Mouse (Mus musculus): ENCODE data around the gene Apobr. TPM values are rescaled to one million over a fixed set of nuclear protein-coding genes. Genes with fewer than 3 reads are reported as not detected.
A peak's percentile ranks its signal among the peaks of the same experiment; 100 is the strongest.

Apobr gene
- total RNA-seq, 2 experiments from 2014 or later, result 0.69 to 0.81 TPM

DNA sequence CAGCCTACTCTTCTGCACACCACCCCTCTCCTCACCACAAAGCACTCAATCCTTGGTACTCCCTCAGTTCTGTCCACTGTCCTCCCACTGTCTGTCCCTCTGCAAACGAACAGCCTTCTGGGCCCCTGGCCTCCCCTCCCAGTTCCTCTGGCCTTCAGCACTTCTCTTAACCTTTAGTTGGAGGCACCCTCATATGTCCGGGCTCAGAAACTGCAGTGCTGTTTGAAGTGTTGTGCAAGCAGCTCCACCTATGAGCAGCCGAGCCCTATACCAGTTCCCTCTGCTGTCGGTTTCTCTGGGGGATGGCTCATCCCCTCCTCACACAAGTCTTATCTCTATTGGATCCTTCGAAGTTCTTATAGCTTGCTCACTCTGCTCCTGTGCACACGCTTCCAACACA is 11.7 kb downstream of the Apobr start:
- DNase-seq, result no peak
- intact Hi-C loops (cut with DNase I), result no loop called here

DNA sequence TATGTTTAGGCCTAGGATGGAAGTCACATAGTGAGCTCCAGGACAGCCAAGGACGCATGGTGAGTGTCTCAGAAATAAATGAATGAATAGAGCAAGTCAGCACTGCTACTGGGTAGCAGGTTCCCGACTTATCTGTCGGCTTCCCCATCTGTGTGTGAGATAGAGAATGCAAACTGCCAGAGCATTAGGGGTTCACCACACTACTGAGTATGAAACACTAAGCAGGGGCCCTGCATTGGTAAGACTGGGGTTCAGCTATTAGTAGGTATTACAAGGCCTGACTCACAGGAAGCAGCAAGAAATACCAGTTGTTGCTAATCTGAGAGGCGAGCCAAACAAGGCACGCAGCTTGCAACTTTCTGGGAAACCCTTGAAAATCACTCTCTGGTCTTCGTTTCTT is 14.2 kb downstream of the Apobr start:
- DNase-seq, result no peak
- intact Hi-C loops (cut with DNase I), result no loop called here

DNA sequence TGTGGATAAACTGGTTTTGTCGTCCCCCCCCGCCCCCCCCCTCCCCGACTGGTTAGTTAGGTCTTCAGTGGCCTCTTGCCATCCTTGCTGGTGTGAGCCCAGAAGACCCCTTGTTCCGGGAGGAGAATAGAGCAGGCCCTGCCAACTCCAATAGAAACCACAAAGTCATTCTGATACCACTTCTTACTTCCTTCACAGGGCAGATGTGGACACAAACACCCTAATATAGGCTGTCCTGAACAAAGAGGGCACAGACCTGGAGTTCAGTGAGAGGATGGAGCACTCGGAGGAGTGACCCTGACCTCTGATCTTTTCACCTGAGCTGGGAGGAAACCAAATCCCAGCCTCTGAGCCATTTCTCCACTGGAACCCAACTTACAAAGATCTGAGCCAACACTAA is 17.2 kb downstream of the Apobr start:
- intact Hi-C loops (cut with DNase I), result no loop called here
- DNase-seq, result no peak

DNA sequence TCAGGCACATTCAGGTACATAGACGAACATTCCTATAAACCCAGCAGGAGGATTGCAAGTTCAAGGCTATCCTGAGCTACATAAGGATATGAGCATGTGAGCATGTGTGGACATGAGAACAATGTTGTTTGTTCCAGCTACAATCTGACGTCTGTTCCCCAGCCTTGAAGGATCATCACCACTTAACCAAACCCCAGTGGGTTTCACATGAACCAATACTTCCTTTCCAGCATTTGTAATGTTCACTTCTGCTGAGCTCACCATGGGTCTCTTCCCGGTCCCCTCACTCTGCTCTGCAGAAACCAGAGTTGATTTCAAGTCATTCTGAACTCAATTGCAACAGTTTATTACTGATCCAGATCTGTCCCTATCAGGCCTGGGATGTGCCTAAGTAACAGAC is 17.9 kb downstream of the Apobr start:
- no peak for DNase-seq
- intact Hi-C loops (cut with DNase I), result no loop called here

DNA sequence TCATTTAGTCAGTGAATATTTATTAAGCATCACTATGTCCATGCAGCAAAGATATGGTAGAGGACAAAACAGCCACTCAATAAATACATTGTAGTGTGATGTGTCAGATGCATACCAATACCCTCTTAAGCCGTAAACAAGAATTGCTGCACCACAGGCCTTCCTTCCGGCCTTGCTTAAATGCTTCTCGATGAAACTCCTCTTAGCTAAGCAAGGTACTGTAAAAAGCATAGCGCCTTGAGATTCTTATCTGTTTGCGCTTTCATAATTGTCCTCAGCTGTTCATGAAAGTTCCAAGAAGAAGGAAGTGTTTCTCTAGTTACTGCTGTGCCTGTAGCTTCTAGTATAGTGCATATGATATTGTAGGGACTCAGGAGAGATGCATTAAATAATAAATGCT is 21.9 kb downstream of the Apobr start:
- DNase-seq, result no peak
- intact Hi-C loops (cut with DNase I), result no loop called here

DNA sequence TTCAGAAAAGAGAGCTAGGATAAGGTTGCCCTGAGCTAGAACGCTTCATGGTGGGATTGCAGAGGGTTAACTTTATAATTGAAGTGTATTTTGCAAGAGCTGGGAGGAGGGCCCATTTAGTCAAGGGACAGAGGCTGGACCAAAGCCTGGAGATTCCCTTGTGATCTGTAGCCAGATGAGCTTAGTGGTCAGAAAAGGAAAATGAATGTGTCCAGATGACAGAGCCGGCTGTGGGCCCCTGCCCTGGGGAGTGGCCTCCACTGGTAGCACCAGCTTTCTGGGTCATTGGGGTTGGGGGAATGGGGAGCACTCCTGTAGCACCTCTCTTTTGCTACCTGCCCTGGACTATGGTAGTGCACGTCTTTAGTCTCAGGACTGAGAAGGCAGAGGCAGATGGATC is 22.3 kb downstream of the Apobr start:
- intact Hi-C loops (cut with DNase I), result no loop called here
- DNase-seq, result peak; percentile 67 to 71

DNA sequence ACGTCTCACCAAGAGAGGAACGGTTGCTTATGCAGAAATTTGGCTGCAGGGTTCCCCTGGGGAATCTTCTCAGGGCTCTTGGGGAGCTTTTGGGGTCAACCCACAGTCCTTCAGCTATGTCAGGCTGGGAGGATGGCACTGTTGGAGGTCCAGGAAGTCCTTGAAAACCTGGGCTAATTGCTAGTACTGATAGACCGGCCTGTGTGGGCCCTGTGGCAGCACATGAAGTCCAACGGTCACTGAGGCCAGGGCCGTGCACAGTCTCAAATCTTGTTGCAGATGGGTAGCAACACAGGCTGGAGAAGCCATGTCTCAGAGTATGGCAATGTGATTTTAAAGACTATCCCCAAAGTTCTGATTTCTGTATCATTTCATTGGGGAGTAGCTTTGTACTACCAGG is 23.1 kb downstream of the Apobr start:
- intact Hi-C loops (cut with DNase I), result no loop called here
- DNase-seq, result no peak

DNA sequence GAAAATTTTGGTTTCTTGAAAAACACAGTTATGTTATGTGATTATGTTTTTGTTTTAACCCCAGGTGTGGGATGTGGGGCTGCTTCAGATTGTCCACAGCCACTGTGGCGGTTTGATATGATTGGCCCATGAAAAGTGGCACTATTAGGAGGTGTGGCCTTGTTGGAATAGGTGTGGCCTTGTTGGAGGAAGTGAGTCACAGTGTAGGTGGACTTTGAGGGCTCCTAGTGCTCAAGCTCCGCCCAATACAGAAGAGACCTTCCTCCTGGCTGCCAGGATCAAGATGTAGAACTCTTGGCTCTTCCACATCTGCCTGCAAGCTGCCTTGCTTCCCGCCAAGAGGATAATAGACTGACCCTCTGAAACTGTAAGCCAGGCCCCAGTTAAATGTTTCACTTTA is 28.0 kb downstream of the Apobr start:
- intact Hi-C loops (cut with DNase I), result no loop called here

DNA sequence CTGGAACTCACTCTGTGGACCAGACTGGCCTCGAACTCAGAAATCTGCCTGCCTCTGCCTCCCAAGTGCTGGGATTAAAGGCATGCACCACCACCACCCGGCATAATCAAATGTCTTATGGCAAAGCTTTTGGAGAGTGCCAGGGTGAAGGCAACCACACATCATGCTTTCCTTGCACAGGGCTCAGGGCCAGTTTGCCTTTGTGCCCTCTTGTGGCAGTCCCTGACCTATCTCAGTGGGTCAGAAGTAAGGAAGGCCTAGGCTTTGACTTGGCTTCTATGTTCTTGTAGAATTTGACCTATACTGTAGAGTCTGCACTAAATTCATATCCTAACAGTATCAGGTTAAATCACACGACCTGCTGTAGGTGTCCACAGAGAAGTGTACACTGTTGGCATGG is 32.0 kb downstream of the Apobr start:
- intact Hi-C loops (cut with DNase I), result no loop called here

More for the DNA sequence above, 28.0 kb downstream of the Apobr start:
- no peak for DNase-seq

DNA sequence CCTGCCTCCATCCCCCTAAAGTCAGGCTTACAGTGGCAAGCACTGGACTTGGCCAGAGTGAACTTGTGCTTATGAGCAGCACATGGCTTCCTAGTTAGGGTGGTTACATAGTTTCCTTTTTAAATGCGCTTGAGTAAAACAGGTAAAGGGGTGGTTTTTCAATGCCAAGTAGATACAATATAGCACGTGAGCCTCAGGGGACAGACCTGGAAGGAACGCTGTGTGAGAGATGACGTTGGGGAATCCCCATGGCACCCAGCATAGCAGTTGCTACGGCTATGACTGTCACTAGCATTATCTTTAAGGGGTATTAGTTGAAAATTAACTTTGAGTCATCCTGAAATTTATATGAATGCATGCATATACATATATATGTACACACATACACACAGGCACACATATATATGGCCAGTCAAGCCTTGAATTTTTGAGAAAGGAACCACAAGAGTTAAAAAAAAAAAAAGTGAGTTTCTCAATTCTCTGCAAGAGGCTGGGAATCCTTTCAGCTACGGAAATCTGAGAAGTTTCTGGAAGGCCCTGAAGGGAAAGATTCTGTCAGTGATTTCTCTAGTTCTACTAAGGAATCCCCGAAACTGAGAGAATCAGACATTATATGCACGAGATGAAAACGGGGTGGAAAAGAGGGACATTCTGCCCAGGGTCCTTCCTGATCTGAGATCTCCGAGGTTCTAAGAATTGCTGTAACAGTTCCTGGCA is 35.0 kb downstream of the Apobr start:
- intact Hi-C loops (cut with DNase I), result no loop called here

More for the DNA sequence above, 32.0 kb downstream of the Apobr start:
- no peak for DNase-seq

DNA sequence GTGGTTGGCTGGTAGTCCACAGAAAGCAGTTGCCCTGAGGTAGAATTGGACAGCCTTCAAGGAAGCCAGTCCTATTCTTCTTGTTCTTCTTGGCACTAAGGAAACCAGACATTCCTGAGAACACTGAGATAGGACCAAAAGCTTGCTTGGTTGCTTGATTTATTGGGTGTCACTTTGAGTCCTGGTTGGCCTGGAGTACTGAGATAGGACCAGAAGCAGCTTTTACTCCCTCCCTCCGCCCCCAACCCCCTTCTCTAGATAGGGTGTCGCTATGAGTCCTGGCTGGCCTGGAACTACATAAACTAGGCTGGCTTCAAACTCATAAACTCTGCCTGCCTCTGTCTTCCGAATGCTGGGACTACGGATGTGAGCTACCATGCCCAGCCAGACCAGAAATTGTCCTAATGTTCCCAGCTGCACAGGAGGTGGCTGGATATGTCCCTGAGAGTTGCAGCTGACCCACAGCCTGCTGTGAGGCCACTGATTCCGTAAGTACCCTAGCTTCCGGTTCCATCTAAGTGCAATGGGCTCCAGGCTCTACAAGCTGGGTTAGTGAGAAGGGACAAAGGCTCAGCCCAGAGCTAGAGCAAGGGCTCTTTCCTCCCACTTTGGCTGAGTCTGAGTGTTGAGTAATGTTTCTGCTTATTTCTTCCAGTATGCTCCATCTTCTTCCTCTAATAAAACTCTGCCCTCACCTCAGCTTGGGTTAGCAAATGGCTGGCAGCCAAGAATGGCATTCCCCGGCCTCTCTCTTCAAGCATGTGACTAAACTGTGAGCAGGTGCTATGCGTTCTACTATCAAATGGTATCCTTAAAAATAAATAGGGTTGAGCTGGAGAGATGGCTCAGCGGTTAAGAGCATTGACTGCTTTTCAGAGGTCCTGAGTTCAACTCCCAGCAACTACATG is 37.0 kb downstream of the Apobr start:
- DNase-seq, result no peak
- intact Hi-C loops (cut with DNase I), result no loop called here

More for the DNA sequence above, 35.0 kb downstream of the Apobr start:
- no peak for DNase-seq

DNA sequence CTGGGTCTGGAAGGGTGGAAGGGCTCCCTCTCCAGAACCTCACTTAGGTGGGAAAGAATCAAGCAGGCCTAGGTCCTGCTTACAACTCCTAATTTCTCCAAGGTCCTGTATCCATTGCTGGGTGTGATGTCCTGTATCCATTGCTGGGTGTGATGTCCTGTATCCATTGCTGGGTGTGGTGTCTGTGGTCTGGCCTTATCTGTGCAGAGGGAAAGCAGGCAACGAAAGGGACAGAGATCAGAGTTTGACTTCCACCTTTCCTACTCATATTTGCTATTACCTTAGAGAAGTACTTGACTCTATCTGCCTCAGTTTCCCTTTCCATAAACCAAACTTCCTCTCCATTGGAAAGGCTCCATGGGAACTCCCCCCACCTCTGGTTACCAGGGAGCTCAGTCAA is 38.6 kb downstream of the Apobr start:
- intact Hi-C loops (cut with DNase I), result no loop called here
- DNase-seq, result no peak

DNA sequence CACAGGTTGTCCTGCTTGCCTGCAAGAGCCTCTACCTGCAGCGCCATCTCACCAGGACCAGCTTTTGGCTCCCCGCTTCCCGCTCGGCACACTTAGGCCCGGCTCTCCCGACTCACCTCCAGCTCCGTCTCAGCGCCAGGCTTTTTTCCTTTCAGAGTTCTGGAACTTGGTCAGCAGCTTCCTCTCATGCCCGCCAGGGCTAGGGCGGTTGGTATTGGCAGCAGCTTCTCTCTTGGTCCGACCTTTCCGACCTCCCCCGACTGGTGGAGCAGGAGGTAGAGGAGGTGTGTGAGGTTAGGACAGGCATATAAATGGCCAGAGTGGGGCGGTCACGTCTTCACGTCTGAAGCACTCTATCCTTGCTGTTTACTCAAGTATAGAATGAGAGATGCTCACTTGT is 40.0 kb downstream of the Apobr start:
- intact Hi-C loops (cut with DNase I), result no loop called here
- DNase-seq, result peak in 1 of 2 experiments; percentile 18

DNA sequence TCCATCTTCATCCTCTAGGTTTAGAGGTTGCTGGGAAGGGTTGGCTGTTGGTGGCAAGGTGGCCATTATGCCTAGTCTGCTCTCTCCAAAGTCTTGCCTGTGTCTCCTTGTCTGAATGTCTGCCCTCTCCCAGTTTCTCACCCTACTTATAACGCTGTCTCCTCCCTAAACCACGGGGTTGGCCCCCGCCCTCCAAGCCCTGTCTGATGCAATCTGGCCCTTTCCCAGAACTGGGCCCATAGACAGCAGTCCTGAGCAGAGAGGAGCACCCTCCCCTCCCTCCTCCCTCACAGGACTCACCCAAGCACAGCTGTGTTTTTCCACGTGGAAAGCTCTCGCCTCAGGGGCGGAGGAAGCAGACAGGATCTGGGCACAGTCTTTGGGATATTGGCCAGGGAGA is 40.6 kb downstream of the Apobr start:
- intact Hi-C loops (cut with DNase I), result no loop called here
- DNase-seq, result peak; percentile 83 to 84

DNA sequence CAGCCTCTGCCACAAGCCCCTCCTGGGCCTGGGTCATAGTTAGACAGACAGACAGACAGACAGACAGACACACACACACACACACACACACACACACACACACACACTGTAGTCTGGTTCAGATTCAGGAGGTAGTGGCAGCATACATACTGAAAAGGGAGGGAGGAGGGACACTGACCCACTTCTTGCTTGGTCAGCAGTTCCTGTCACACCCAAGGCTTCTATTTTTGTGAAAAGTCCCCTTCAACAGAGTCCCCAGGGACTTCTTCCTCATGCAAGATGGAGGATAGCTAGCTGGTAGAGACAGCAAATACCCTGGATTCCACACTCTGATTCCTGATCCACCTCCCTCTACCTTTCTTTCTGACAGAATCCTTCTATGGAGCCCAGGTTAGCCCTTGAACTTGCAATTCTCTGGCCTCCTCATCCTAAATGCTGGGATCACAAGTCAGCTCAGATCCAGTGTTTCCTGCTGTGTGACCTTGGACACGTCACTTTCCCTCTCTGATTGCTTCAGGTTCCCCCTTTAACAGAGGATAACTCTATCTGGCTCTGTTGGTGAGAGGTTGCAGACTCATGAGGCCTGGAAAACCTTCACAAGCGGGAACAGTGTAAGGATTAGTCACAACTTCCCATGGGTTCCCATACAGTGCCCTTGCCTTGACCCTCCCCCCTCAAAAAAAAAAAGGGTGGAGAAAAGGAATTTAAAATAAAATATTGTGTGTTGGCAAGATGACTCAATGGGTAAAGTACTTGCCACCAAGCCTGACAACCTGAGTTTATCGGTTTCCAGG is 41.3 kb downstream of the Apobr start:
- intact Hi-C loops (cut with DNase I), result no loop called here
- no peak for DNase-seq

DNA sequence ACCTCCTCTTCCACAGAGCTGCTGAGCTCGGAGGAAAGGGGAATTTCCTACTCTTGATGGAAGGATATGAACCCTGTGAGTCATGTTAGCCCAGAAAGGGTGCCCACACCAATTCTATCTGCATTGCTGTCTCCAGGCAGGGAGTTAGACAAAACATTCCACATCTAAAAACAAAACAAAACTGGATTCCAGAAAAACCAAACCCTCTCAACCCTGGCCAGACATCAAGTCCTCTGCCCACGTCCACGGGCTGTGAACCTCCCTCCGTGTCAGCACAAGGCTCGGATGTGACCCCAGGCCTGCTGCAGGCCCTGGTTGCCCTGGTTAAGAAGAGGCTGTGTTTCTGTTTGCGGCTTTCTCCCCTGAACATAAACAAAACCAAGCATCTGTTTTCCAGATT is 43.4 kb downstream of the Apobr start:
- DNase-seq, result no peak

DNA sequence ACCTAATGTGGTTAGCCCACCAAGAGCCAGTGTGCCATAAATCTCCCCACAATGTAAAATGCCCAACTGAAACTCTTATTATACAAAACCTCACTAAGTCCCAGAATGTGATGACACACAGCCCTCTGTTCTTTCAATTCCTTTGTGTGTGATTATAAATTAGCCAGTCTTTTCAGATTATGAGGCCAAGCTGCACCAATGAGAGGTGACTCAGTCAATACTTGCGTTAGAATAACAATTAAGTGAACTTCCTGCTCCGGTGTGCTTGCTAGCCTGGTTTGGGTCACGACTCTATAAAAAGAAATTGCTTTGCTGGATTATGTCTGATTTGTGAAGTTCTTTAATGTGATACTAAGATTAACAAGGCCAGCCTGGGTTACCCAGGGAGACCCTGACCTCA is 45.2 kb downstream of the Apobr start:
- intact Hi-C loops (cut with DNase I), result no loop called here
- DNase-seq, result no peak

More for the DNA sequence above, 43.4 kb downstream of the Apobr start:
- intact Hi-C loops (cut with DNase I), result no loop called here

DNA sequence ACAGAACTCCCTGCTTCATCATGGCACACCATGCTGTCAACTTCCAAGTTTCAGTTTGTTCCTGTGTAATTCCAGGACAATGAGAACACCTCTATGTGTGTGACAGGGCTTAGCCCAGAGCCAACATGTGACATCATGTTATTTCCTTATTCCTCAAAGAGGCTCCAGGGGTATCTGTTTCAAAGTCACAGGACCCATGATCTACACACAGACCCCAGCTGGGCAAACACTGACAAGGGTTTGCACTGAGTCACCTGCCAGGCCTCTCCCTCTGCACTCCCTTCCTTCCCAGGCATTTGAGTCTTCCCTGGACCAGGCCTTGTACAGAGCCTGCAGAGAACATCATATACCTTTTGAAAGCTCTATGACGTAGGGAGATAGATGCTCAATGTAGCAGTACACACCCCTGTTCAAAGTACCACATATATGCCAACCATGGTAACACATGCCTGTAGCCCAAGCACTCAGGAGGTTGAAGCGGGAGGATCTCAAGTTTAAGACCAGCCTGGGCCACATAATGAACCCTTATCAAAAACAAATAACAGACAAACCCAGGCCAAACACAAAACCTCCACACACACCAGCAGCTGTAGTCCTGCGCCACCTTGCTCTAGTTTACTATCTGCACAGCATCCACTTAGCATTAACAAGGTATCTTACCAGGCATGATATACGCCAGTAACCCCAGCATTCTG is 46.2 kb downstream of the Apobr start, which contains the start of gene Nupr1:
Nupr1 (minus strand) TSS at position 38 of the 695 bp plus-strand sequence.
- intact Hi-C loops (cut with DNase I), result no loop called here
- no peak for DNase-seq

DNA sequence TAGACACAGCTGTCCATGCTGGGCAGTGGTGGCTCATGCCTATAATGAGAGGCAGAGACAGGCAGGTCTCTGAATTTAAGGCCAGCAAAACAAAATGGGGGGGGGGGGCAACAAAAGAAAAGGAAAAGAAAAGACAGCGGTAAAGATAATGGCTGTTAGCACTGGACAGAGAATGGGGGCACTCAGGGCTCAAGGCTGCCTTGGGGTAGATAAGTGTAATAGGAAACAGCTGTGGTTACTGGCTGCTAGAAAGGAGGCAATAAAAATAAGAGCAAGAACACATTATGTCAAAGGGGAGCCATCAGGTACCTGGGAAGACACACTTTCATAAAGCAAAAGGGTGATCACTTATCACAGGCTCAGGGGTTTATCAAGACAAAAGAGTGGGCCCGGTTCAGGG is 47.7 kb downstream of the Apobr start:
- no peak for DNase-seq
- intact Hi-C loops (cut with DNase I), result no loop called here

DNA sequence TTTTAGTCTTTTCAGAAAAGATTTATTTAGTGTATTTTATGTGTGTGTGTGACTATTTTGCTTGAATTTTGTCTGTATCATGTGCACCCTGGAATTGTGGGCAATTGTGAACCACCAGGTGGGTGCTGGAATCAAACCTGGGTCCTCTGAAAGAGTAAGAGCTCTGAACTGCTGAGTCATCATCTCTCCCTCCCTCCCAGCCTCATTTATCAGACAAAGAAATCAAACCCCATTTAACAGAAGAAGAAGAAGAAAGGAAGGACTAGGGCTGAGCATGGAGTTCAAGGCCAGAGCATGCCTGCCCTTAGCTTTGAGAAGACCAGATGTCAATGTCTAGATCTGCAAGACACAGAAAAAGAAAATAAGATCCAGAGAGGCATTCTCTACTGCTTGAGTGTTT is 50.6 kb downstream of the Apobr start:
- DNase-seq, result no peak

More for the DNA sequence above, 50.6 kb downstream of the Apobr start:
- intact Hi-C loops (cut with DNase I), result loop anchor here (5.0 kb wide), 1 partner anchor 158 kb away; the partner anchor contains the start of gene Sh2b1

All from heart, postnatal 10 days (tissue).